Mouse (Mus musculus): ENCODE data around the gene Bak1.

GRCm38 (mm10) chr17:27061727-27062126 lies 32.9 kb upstream of the Bak1 start:
- TF ChIP-seq CTCF (conservative IDR thresholded peaks at IDR 0.05; ENCODE audit: low read length) (peak; percentile 32), NANOG (IDR thresholded peaks at IDR 0.05; ENCODE audit: borderline replicate concordance, low read length) (no peak), POU5F1 (IDR thresholded peaks at IDR 0.05; ENCODE audit: borderline replicate concordance, low read length) (no peak)

All from E14TG2a.4 (cell line).